Mouse (Mus musculus): ENCODE measurements around the gene Ssr2.
A peak's percentile ranks its signal among the peaks of the same experiment; 100 is the strongest.
"Not testable (repeated sequence)": the region's sequence is repeated elsewhere in the genome, so short reads cannot be mapped to it uniquely, and the experiment has no call there.

The Ssr2 gene

DNA sequence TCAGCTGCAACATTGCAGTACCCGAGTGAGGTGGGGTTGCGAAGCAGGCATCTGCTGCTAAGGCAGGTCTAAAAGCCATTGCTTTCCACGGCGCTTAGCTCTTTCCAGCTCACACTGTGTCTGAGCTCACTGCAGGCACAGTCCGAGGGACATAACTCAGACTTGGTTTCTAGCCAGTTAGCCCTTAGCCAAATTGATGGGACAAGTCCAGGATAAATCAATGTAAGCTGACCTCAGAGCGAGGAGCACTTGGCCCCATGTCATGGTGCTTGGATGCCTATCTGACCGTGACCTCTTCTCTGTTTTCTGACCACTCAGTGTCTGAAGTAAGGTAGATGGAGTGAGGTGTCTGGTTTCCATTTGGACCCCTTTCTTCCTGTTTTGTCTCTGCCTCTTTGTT is 11.7 kb upstream of the Ssr2 start:
- no peak for DNase-seq (ENCODE audit: low read depth, low spot score)

GRCm38 (mm10) chr3:88566116-88566515 is 9.6 kb upstream of the Ssr2 start:
- no peak for DNase-seq (ENCODE audit: low read depth, low spot score)

DNA sequence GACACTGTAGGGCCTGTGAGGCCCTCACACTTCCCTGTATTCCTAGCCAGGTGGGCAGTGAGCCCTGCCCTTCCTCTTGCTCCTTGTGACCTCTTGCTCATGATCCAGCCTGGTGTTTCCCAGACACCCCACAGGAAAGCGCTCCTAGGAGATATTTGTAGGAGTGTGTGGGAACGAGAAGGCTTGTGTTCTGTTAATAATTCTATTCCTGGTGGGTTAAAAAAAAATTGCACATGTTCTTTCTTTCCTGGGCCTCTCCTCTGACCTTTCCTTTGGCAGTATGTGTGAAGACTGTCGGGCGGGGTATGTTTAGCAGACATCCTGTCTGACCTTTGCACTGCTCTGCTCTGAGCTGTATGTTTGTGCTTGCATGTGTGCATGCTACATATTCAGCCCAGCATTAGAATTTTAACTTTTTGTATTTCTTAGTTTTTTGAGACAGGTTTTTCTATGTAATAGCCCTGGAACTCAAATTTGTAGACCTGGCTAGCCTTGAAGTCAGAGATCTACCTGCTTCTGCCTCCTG is 9.1 kb upstream of the Ssr2 start:
- DNase-seq (ENCODE audit: low read depth, low spot score), result no peak

- no peak for DNase-seq (ENCODE audit: low read depth, low spot score)
Observed at GRCm38 (mm10) chr3:88567892-88568291, 7.8 kb upstream of the Ssr2 start.

DNA sequence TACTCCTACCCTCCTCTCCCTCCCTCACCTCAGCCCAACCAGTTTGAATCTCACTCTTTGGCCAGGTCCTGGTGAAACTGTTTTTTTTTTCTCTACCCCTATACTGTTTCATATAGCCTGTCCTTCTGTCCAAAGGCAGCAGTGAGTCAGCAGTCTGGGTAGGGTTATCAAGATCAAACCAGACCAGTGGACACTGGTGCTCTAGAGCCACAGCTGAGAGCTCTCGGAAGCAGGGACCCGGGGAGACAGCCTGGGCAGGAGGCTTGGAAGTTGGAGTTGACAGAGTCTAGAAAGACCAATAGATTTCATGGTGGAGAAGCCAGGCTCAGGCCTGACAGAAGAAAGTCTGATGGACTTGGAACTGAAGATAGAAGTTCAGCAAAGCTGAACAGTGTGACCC is 7.1 kb upstream of the Ssr2 start:
- DNase-seq (ENCODE audit: low read depth, low spot score), result no peak

DNA sequence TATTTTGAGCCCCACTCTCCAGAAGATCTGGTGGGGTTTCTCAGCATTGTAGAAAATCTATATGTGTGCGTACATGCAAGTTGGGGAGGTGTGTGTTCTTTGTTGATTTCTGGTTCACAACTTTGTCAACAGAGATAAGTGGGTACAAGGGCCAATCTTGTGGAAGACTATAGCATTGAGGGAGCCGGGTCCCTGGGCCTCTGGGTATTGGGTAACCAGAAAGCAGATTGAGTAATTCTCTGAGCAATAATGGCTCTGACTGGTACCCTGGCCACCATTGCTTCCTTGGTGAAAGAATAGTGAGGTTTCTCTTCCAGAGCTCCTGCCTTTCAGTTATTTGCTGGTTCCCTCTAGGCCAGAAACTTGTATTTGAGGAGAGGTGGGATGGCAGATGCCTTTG is 6.6 kb upstream of the Ssr2 start:
- DNase-seq (ENCODE audit: low read depth, low spot score), result no peak

DNA sequence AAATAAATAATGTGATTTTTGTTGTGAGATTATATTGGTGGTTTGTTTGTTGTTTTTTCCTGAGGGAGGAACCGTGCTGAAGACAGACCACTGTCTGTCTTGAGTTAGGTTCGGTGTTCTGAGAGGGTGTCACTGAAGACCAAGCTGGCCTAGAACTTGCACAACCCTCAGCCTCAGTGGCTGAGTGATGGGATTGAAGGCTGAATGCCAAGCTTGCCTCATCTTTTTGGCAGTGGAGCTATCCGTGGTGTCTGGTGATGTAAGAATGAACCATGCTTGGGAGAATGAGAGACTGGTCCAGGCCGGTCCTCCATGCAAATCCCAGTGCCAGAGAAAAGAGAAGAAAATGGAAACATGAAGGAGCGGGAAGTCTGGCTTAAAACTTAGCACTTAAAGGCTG is 6.0 kb upstream of the Ssr2 start:
- DNase-seq (ENCODE audit: low read depth, low spot score), result no peak

GRCm38 (mm10) chr3:88570341-88570740 is 5.3 kb upstream of the Ssr2 start:
- DNase-seq (ENCODE audit: low read depth, low spot score), result no peak

DNA sequence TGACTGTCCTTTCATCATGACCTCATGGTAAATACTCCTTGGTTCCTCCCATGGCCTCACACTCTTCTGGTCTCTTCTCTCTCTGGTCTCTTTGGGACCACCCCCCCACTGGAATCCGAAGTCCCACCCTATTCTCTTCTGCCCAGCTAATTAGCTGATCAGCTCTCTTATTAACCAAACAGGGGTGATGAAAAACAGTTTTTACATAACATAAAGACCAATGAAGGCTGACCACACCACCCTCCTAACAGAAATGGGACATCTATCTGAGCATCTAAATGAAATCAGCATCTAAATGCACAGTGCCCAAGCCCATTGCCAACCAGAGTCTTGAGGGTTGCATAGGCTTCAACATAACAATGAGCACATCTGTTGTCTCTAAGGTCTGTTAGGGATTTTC is 3.8 kb upstream of the Ssr2 start:
- DNase-seq (ENCODE audit: low read depth, low spot score), result no peak

GRCm38 (mm10) chr3:88572835-88573234 is 2.8 kb upstream of the Ssr2 start:
- DNase-seq (ENCODE audit: low read depth, low spot score), result no peak

DNA sequence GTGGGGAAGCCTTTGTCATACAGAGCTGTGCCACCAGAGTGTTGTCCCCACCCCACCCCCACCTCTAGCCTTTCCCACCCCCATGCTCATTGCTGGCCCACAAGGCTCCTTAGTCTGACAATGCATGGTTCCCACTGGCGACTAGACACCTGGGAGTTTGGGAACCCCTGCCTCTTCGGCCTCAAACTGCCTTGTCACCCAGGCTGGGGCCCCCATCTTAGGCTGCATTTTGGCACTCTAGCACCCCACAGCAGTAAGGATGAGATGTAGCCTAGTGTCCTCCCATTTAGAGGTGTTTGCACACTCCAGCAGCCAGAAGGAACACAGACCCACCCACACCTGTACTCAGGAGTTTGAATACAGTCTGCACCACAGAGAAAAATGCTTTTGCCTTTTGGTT is 1.9 kb upstream of the Ssr2 start:
- DNase-seq (ENCODE audit: low read depth, low spot score), result no peak

- DNase-seq (ENCODE audit: low read depth, low spot score), result not testable (repeated sequence)
Observed at GRCm38 (mm10) chr3:88577846-88578245, 2.2 kb downstream of the Ssr2 start.

DNA sequence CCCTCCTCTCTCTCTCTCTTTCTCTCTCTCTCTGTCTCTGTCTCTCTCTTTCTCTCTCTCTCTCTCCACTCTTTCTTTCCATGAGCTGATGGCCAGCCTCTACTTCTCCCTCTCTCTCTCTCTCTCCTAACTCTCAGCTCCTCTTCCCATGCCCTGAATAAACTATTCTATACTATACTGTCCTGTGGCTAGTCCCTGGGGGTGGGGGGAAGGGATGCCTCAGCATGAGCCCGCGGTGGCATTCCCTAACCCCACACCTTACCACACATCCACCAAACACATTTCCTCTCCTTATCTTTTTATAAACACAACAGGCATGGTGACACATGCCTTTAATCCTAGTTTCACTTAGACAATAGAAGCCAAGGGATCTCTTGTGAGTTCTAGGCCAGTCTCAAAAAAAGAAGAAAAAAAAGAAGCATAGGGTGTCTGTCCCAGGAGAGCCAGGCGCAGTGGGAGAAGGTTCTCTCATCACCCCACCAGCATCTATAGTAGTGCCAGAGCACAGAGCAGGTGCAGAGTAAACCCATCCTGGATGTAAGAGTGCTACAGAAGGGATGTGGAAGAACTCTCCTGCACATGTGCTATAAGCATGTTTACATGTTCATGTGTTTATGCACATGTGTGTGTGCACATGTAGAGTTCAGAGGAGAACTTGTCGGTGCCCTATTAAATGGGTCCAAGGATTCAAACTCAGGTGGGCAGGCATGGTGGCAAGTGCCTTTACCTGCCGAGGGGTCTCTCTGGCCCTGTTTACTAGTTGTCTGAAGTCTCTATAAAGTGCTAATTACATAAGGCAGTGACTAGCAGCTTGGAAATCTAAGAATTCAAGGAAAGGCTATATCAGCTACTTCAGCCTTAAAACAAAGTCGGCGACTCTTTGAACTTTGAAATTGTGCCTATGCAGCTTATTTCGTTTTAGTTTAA is 3.1 kb downstream of the Ssr2 start:
- no peak for DNase-seq (ENCODE audit: low read depth, low spot score)

- peak; percentile 90 for DNase-seq (ENCODE audit: low read depth, low spot score)
Observed at GRCm38 (mm10) chr3:88579454-88580117, 3.9 kb downstream of the Ssr2 start.

GRCm38 (mm10) chr3:88585769-88586168 is 10.1 kb downstream of the Ssr2 start:
- DNase-seq (ENCODE audit: low read depth, low spot score), result no peak

- DNase-seq (ENCODE audit: low read depth, low spot score), result no peak
Observed at GRCm38 (mm10) chr3:88586640-88587039, 11.0 kb downstream of the Ssr2 start.

DNA sequence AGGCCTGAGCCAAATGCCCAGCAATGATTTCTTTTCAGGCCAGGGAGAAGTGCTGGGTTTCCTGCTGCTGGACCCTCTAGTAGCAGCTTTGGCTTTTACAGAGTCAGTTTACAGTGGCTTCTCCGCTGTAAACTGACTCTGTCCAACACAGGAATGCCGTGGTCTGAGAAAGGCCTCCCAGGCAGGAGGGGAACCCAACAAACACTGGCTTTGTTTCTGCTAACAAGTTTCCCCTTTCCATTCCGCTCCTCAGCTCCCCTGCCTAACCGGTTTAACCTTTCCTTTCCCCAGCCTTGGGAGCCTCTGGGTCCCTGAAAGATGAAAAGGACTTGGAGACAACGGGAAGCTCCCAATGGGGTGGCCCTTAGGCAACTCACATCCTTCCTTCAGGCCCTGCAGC is 14.6 kb downstream of the Ssr2 start:
- DNase-seq (ENCODE audit: low read depth, low spot score), result no peak

DNA sequence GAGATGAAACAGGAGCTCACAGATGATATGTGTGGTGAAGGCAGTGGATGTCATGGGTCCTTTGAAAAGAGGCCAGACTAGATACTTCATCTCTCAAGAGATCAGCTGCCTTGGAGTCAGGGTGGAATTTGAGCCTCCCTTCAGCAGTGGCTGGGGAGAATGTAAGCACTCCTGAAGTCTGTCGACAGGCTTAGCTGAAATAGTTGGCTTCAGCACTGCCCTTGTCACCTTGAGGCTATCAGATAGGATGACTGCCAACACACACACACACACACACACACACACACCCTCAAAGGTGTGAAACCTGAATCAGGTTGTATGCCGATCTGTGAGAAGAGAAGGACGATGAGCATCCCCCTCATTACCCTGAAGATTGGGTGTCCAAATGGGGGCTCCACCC is 15.4 kb downstream of the Ssr2 start:
- DNase-seq (ENCODE audit: low read depth, low spot score), result no peak

- peak; percentile 46 for DNase-seq (ENCODE audit: low read depth, low spot score)
Observed at GRCm38 (mm10) chr3:88591950-88592731, 16.5 kb downstream of the Ssr2 start.

- DNase-seq (ENCODE audit: low read depth, low spot score), result no peak
Observed at GRCm38 (mm10) chr3:88592942-88593576, 17.4 kb downstream of the Ssr2 start.

DNA sequence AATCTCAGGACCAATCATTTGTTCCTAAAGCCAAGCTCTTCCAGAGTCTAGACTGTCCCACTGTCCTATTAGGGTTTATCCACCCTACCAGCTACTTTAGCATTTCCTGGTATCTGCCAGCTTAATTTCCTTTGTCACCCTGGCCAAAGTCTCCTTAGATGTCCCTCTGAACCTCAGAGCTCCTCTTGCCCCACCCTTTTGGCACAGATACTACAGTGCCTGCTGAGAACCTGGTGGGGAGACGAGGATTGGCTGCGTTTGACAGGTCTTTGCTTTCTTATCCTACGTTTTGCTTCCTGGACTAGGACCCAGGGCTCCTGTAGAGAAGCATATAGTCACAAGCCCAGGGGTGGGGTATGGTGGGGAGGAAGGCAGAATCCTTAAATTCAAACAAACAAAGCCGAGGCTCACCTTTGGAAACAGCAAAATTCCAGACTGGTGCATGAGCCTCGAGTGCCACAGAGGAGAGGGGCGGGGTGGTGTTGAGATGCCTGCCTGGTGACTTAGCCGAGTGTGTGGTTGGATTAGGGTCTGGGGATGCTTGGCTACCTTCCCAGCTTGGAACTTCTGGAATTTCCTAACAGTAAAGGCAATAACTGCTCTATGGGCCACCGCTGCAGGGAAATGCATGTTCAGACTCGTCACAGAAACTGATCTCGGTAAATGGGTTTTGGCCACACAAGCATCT is 18.4 kb downstream of the Ssr2 start:
- DNase-seq (ENCODE audit: low read depth, low spot score), result no peak

Measured in telencephalon, adult 2 months (tissue).